Mouse (Mus musculus) heart, adult 2 months (tissue): ENCODE data around the gene Mex3a.

Source experiments
- CTCF ChIP-seq: fragments of 200-600 bp; IDR thresholded peaks from 2 replicates; pipeline ENCODE4 v1.8.1; 2022; ENCODE audit warnings: antibody characterized with exemption, mild to moderate bottlenecking, moderate library complexity
- POLR2A ChIP-seq: fragments of 200-500 bp; IDR thresholded peaks from 2 replicates; pipeline ENCODE4 v1.6.1; 2011; ENCODE audit warnings: mild to moderate bottlenecking, low read depth, low read length, control low read depth; ENCODE audit not compliant: insufficient read depth

DNA sequence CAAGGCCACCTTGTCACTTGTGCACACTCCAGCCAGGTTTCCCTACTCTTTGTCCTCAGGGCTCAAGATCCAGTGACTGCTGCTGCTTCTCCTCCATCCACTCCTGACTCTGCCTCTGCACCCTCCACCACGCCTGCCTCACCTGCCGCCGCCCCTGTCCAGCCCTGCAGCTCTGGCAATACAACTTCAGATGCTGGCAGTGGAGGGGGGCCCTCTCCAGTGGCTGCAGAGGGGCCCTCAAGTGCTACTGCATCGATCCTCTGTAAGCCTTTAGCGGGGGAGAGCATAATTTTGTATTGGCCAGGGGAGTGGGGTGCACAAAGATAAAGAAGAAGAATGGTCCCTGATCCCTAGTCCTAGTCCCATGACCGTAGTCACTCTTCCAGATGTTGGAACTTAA lies 23.5 kb downstream of the Mex3a start:
- TF ChIP-seq CTCF: no peak
- no peak for TF ChIP-seq POLR2A
